Mouse (Mus musculus) cerebellum, adult 8-10 months (tissue): Measurements from ENCODE around the gene Slc18a3.

ENCODE experiments used
- DNase-seq: peaks from one replicate; pipeline ENCODE4 v3.0.0; 2022

The Slc18a3 gene

DNA sequence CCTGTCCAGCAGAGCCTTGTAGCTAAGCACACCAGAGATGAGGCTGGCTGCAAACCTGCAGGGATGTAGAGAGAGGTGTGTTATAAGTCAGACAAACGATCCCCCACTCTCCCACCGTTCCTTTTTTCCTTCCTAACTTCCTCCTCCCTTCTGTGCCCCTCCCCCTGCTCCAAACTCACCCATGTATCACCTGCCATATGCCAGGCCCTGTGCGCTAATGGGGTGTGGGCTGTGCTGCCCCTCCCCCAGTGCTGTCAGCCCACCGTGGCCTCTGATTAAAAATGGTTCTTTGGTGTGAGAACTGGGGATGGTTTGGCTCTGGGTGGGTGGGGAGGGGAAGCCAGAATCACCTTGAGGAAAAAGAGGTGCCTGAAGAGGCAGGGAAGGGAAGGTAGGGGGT, 12.1 kb downstream of the Slc18a3 start:
- DNase-seq, result no peak

- DNase-seq, result no peak
Measured at GRCm38 (mm10) chr14:32446989-32447388, 17.7 kb downstream of the Slc18a3 start.

- DNase-seq, result no peak
Measured at GRCm38 (mm10) chr14:32443446-32443845, 21.2 kb downstream of the Slc18a3 start.

DNA sequence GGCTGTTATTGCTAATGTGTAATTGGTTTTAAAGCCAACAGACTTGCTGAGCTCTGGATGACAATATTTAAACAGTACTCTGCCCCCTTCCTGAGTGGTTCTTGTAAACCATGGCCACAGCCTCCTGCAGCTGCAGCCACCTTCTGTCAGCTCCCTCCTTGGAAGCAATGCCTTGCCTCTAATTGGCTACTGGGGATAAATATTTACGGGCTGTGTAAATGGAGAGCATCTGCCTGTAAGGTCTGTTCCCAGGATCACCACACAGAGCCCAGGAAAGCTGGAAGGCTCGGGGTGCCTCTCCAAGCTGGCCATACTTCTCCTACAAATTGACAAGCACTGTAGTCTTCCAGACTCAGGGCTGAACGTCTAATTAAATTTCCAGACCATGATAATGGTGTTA, 24.9 kb downstream of the Slc18a3 start:
- DNase-seq, result no peak

GRCm38 (mm10) chr14:32439316-32439715, 25.3 kb downstream of the Slc18a3 start:
- no peak for DNase-seq

GRCm38 (mm10) chr14:32437352-32437793, 27.3 kb downstream of the Slc18a3 start:
- DNase-seq, result no peak

GRCm38 (mm10) chr14:32429030-32429602, 35.5 kb downstream of the Slc18a3 start:
- DNase-seq, result no peak

DNA sequence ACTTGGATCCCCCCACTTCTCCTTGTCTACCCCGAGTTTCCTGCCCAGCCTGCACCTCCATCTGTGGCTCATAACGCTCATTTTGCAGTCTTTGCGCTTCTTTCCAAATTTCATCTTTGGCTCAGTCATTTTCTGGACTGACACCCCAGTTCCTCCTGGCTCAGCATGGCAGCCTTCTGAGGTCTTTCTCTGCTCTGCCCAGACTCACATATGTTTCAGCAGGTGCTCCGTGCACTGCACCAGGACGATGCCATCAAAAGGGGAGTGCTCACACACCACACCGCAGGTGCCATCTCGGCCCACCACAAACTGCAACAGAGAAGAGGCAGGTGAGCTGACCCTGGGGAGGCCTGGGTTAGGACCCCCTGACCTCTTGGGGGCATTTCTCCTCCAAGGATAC, 40.7 kb downstream of the Slc18a3 start:
- peak; percentile 46 for DNase-seq

DNA sequence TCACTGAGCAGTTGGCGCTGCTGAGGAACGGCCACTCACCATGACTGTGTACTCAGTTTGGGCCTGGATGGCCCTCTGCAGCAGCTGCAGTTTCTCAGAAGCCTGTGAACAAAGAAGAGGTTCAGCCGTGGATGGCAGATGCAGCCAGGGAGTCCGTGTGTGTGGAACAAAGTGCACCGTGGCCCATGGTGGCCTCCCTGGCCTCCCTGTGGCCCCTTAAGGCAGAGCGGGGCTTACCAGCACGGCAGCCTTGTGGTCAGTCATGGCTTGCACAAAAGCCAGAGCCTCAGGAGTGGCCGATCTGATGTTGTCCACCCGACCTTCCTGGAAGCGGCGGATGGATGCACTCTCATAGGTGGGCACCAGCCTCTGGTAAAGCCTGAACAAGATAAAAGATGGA, 45.9 kb downstream of the Slc18a3 start:
- no peak for DNase-seq
